Mouse (Mus musculus): ENCODE data around the gene Traf3.

DNA sequence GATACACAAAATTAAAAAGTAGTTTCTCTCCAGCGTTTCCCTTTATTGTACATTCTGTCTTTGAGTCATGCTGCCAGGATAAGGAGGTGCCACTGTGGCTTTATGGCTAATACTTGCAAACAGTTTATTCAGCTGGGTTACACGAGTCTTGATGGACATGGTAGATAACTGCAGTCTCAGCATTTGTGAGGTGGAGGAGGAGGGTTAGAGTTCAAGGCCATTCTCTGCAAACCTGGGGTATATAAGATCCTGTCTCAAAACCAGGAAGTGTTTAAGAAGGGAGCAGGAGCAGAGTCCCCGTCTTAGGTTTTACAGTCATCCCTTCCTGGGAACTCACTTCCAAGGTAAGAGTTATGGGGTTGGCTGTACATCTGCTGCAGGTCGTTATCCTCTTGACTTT, 30.4 kb downstream of the Traf3 start:
- no peak for TF ChIP-seq CTCF (conservative IDR thresholded peaks at IDR 0.05; ENCODE audit: insufficient read depth, insufficient read length, low read depth, low read length)
- TF ChIP-seq POLR2A (IDR thresholded peaks at IDR 0.05; ENCODE audit: low read depth, low read length), result no peak
